Mouse (Mus musculus) lung, postnatal 4 days (tissue): ENCODE measurements around the gene Nav2.

Source experiments
- DNase-seq, 2 experiments: peaks; one replicate each; pipeline ENCODE4 v3.0.0; 2021

The Nav2 gene

DNA sequence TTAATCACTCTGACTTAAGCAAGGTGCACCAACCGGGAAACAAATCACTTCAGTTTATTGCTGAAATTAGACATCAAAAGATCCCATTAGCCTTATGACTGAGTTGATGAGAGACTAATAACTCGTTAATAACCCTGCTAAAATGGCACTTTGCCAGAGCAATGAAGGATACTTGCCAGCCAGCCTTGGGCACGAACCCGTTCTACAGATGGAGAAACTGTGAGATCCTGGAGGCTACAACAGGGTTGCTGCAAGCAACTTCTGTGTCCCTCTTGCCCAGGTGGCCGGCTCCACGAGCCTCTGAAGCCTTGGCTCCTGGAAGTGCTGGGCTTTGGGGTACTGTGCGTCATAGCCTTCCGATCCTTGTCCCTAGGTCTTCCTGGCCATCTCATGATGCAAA is 681.1 kb downstream of the Nav2 start:
- DNase-seq = no peak

DNA sequence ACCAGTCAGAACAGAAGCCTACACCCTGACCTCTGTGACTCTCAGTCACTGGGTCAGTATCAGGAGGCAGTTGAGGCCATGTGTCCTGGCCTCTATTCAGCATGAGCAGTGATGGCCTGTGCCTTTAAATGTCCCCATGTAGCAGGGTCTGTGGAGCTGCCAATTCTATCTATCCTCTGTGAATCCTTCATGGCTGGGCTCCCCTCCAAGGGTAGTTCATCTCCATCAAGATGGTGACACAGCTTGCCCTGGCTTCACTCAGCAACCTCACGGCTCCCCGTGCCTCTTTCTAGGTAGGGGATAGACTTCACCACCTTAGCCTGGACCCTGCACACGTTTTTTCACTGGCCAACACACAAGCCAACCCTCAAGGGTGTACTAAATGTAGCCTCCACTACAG is 689.3 kb downstream of the Nav2 start:
- DNase-seq = no peak

DNA sequence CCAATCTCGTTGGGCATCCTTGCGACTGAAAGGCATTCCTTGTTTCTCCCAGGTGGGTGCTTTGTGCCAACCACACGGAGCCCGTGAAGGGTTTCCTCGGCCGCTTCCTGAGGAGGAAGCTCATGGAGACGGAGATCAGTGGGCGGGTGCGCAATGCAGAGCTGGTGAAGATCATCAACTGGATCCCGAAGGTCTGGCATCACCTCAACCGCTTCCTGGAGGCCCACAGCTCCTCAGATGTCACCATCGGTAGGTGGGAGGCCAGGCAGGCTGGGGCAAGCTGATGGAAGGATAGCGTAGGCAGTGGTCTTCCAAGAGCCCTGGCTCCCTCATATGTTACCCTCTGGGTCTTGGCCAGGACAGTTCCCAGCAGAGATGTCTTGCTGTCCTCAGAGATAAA is 689.7 kb downstream of the Nav2 start:
- DNase-seq = no peak

GRCm38 (mm10) chr7:49599950-49600349 is 691.4 kb downstream of the Nav2 start:
- no peak for DNase-seq

DNA sequence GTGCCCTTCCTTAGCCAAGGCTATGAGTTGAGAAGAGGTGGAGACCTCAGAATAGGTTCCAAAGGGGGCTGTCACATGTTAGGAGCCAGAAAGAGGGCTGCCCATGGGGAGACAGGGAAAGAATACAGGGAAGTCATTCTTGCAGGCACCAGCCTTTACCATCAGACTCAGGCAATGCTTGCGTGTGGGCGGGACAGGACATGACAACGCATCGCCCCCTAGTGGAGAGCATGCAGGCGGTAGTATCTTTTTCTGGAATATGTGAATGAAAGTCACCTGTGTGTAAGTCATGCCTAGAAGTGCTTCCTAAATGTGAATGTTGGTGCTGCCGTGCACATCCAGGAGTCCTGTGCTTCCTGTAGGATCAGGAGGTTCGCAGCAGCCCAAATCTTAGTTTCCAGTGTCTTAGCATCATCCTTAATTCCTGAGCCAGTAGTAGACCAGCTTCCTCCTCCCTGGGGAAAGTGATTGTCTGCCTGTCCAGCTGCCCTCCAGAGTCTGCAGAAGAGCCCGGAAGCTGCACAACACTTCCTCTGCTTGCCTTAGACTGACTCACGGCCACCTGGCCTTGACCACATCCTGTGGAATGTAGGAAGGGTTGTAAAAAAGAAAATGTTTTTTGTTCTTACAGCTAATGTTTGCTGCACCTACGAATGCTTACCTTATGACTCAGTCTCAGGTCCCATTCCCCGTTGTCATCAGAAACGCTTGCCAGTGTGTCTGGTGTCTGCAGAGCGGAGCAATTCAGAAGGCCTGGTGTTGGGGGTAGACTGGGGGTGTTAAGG is 692.9 kb downstream of the Nav2 start:
- peak; percentile 59 to 74 for DNase-seq

DNA sequence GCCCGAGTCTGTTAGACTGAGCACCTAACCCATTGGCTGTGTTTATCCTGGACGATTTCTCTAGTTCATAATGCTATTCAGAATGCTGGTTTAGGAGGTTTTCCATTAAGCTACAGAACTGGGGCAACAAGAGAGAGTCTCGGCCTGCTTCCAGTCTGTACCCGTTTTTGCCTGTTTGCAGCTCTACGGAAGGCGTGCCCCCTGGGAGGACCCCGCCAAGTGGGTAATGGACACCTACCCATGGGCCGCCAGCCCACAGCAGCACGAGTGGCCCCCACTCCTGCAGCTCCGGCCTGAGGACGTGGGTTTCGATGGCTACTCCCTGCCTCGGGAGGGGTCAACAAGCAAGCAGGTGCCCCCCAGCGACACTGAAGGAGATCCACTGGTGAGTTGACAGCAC is 695.7 kb downstream of the Nav2 start:
- DNase-seq = no peak

GRCm38 (mm10) chr7:49604965-49605795 is 696.7 kb downstream of the Nav2 start:
- peak; percentile 32 to 71 for DNase-seq

DNA sequence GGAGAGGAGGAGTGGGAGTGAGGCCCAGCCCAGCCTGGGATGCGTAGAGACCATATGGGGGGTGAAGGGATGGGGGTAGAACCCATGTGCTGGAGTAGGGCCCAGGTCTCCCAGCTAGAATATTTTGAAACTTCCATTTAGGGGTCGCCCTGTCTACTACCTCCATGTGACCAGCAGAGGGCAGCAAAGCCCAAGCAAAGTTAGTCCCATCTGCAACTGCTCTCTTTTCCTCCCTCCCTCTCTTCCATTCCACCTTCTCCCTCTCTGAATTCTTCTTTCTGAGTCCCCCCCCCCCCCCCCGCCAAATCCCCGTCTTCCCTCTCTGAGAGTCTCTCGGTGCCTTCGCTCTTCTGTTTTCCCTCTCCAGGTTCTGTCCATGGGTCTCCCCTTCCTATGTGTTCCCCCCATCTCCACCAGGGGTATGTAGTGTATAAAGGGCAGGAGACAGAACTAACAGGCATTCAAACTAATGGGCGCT is 707.8 kb downstream of the Nav2 start:
- DNase-seq = peak in 1 of 2 experiments; percentile 68

DNA sequence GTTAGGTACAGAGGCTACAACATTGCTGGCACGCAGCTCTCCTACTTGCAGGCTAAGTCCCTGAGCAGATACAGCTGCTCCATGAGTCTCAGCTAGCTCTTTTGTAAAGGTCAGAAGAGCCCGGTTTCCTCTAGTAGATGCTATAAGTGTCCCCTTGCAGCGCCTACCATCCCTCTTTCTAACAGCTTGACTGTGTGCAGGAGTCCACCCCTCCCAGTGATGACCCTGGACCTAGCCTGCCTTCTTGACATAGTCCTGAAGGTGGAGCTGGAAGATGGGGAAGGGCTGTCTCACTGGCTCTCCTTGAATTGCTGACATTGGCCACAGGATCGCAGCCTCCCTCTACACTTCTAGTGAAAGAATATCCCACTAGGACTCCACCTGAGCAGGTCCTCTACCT is 708.6 kb downstream of the Nav2 start:
- no peak for DNase-seq

GRCm38 (mm10) chr7:49620160-49620559 is 711.6 kb downstream of the Nav2 start:
- no peak for DNase-seq

DNA sequence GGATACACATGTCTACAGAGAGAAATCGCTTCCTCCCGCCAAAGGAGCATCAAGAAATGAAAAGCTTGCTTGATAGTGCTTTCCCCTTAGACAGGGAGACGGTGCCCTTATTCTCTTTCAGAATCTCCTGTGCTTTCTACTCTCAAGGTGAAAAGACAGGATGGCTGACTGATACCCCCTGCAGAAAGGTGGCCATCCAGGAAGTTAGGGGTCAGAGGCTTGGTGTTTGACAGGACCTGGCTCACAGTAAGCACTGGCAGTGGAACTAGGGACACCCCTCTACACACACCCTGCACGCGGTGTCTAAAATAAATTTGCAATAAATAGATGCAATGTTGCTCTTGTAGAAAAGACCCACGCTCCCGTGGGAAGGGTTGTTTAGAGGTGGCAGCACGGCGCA is 723.4 kb downstream of the Nav2 start:
- DNase-seq = no peak

DNA sequence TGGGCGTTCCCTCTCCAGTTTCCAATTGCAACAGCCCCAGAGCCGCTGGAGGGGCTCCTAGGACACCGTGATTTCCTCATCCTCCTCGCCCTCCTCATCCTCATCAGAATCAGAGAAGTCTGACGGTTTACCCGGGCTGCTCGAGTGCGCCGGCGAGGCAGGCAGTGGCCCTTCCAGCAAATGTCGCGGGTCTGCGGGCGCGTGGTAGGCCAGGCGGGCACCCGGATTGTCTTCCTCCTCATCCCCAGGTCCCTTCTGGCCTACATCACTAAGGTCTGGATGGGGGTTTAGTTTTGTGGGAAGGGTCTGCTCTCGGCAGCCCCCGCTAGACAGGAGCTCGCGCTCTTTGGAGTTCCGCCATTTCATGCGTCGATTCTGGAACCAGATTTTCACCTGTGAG is 723.9 kb downstream of the Nav2 start:
- no peak for DNase-seq

DNA sequence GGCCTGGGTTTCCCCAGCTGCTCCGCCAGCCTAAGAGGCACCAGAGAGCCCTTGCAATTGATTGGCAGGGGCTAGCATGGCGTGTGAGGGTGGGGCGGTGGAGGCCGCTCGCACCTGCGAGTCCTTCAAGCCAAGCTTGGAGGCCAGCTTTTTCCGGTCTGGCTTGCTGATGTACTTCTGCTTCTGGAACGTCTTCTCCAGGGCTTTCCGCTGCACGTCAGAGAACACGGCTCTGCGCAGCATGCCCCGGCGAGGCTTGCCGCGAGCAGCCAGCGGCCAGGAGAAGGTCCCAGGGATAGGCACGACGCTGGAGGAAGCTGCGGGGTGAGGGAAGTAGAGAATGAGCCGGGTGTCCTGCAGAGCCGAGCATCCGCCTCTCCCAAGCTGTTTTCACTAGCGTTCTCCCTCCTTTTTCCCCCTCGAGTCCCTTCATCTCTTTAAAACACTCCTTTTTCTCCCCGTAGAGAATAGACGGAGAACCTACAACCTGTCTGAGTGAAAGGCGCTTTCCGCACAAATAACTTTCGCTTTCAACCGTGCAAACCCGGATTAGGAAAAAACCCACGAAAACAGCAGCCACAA is 725.0 kb downstream of the Nav2 start:
- peak; percentile 38 to 60 for DNase-seq

GRCm38 (mm10) chr7:49634291-49635073 is 726.0 kb downstream of the Nav2 start:
- peak in 1 of 2 experiments; percentile 1 for DNase-seq

GRCm38 (mm10) chr7:49635074-49635621 is 726.6 kb downstream of the Nav2 start:
- DNase-seq = peak in 1 of 2 experiments; percentile 24

DNA sequence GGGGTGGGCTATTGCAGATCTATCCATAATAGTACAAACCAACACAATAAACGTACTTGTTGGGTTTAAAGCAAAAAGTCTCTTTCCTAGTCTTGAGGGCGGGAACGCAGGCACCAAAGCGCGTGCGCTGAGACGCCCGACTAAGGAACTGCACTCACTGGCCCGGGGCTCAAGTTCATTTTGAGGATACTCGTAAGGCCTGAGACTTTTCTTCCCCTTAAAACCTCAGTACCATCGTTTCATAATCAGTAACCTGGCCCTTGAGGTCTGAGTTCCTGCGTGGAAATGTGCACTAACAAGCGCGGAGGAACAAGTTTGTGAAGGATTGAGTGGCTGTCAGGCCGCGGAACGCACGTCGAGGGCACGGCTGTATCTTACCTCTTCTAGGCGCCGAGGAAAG is 727.5 kb downstream of the Nav2 start:
- peak in 1 of 2 experiments; percentile 16 for DNase-seq

DNA sequence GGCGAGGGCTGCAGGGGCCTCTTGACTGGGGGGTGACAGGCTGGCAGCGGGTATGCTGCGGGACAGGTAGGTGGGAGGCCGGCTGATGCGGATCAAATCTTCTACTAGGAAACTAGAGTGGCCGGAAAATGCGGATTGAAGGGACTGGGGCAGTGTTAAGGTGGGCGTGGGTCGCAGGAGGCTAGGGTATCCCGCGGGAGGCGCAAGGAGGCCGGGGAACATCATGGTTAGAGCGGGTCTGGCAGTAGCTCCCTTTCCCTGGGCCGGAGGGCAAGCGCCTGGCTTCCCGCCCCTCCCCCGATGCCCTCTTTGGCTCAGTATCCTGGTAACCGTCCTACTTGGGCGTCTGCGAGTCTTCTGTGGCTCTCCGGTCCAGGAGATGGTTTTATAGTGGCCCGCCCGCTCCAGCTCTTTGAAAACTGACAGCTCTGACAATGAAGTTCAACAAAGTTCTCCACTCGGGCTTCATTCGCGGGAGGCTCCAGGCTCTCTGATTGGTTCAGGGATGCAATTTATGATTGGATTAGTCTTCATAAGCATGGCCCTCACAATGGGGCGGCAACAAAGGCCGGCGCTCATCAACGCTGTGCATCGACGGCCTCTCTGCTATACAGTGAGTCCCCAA is 728.1 kb downstream of the Nav2 start, which contains the start of gene Dbx1:
TSS of gene Dbx1 (minus strand) at position 359 of the 625 bp plus-strand sequence.
- peak in 1 of 2 experiments; percentile 16 for DNase-seq

DNA sequence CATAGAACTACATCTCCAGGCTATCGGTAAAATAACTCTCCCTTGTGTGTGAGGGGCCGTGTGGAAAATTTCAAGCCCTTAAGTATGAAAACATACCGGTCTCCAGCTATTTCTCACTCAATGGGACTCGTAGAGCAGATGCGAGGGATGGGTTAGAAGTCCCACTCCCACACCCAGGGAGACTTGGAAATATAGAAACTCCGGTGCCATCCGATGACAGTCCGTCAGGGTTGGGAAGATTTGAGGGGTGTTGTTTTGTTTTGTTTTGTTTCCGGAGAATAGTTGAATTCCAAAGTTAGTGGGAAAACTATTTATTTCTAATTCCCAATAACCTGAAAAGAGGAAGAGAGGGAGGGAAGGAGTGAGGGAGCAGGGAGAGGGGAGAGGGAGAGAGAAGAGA is 728.8 kb downstream of the Nav2 start:
- peak in 1 of 2 experiments; percentile 1 for DNase-seq

GRCm38 (mm10) chr7:49637851-49638663 is 729.5 kb downstream of the Nav2 start:
- DNase-seq = peak in 1 of 2 experiments; percentile 13

DNA sequence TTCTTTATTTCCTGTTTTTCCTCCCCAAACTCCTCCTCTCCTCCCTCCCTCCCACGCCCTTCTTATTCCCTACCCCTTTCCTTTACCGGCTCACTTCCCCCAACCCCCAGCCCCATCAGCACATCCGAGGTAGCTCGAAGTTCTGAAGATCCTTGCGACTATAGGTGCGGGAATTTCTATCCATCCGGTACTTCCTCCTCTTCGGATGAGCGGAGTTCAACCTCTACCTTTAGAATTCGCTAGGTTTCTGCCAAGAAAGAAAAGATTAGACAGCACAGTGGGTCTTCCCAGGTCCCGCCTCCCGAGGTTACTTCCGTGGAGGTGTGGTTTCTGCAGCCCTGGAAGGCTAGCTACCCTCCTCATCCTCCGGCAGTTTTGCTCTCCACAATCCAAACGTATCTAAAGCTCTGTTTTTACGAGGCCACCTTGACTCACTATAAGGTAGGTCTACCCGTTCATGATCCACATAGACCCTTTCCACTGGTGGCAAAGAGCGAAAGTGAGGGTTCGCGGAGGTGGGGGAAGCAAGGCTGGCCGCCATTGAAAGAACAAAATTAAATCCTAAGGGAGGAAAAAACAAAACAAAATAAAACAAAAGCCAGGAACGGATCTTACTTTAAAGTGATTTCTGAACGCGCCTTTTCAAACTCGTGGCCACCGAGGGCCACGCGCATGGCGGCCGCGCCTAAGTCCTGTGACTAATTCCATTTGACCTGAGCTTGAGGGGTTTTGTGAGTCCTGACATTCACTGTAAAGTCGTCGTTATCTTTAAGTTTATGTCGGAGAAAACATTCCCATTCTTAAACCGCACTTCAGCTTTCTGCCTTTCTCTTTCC is 730.6 kb downstream of the Nav2 start:
- DNase-seq = no peak
